Mouse (Mus musculus) thymus, adult 2 months (tissue): ENCODE data around the gene Lgals4.

Source experiments
- CTCF ChIP-seq: fragments of 200-500 bp; IDR thresholded peaks from 2 replicates; pipeline ENCODE4 v1.5.1; 2012; ENCODE audit warnings: mild to moderate bottlenecking, control low read depth, low read length, moderate library complexity, borderline replicate concordance; ENCODE audit not compliant: control insufficient read depth, poor library complexity, insufficient read depth; ENCODE audit errors: extremely low read depth
- POLR2A ChIP-seq: fragments of 200-500 bp; IDR thresholded peaks from 2 replicates; pipeline ENCODE4 v1.6.1; 2012; ENCODE audit warnings: mild to moderate bottlenecking, low read length, control low read depth, moderate library complexity; ENCODE audit not compliant: control insufficient read depth, poor library complexity, insufficient read depth; ENCODE audit errors: extremely low read depth

DNA sequence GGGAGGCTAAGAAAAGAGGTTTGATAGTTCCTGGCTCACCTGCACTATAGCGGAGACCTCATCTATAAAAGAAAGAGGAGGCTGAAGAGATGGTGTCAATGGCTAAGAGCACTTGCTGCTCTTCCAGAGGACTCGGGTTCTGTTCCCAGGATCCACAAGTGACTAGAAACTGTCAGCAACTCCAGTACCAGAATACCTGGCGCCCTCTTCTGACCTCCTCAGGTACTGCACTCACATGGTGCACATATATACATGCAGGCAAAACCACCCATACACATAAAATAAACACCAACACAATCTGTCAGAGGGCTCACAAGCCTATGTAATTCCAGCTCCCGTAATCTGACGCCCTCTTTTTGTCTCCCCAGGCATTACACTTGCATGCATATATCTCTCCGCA lies 27.2 kb downstream of the Lgals4 start:
- no peak for TF ChIP-seq CTCF
- TF ChIP-seq POLR2A, result no peak
